Mouse (Mus musculus) cerebellum, adult 2 months (tissue): Measurements from ENCODE around the gene 2610507B11Rik. TPM values are rescaled to one million over a fixed set of nuclear protein-coding genes. Genes with fewer than 3 reads are reported as not detected.
"Not testable (repeated sequence)": the region's sequence is repeated elsewhere in the genome, so short reads cannot be mapped to it uniquely, and the experiment has no call there.

Experiments
- DNase-seq, 2 experiments: peaks; one replicate each; pipeline ENCODE4 v3.0.0; 2021
- H3K27ac ChIP-seq: fragments of 200-500 bp; 2 replicates; pipeline ENCODE4 v1.5.1; 2012; ENCODE audit warnings: low read length, control low read depth, inconsistent platforms; ENCODE audit not compliant: insufficient read depth
- H3K27me3 ChIP-seq: fragments of 200-500 bp; 2 replicates; pipeline ENCODE4 v1.6.1; 2012; ENCODE audit warnings: inconsistent platforms, mild to moderate bottlenecking, low read length, moderate library complexity; ENCODE audit not compliant: control insufficient read depth, insufficient read depth
- H3K4me1 ChIP-seq: fragments of 200-500 bp; 2 replicates; pipeline ENCODE4 v1.6.1; 2011; ENCODE audit warnings: low read length; ENCODE audit not compliant: control insufficient read depth, insufficient read depth
- H3K4me3 ChIP-seq: fragments of 200-500 bp; replicated peaks from 2 replicates; pipeline ENCODE3; 2011; ENCODE audit warnings: mild to moderate bottlenecking, low read depth, low read length, control low read depth; ENCODE audit not compliant: insufficient read depth
- CTCF ChIP-seq: fragments of 200-500 bp; IDR thresholded peaks from 2 replicates; pipeline ENCODE4 v1.5.1; 2011; ENCODE audit warnings: low read depth, mild to moderate bottlenecking, control low read depth, low read length, moderate library complexity, borderline replicate concordance; ENCODE audit not compliant: insufficient read depth
- POLR2A ChIP-seq: fragments of 200-500 bp; IDR thresholded peaks from 2 replicates; pipeline ENCODE4 v1.6.1; 2011; ENCODE audit warnings: low read length, control low read depth, borderline replicate concordance; ENCODE audit not compliant: insufficient read depth
- WGBS: fragments of 180-500 bp; shearing (Covaris S2); methylation state at CpG from one replicate; pipeline ENCODE4 v1.1.7; 2018; 5-methylcytosine and 5-hydroxymethylcytosine counted together
- polyA plus RNA-seq: library from polyadenylated mRNA; depleted of rRNA; stranded (reverse); fragments of >200 nt; gene quantifications from 2 replicates; pipeline ENCODE4 v1.2.3, GENCODE M21; 2012

The 2610507B11Rik gene
- polyA plus RNA-seq, 1 experiment, result 118 TPM

DNA sequence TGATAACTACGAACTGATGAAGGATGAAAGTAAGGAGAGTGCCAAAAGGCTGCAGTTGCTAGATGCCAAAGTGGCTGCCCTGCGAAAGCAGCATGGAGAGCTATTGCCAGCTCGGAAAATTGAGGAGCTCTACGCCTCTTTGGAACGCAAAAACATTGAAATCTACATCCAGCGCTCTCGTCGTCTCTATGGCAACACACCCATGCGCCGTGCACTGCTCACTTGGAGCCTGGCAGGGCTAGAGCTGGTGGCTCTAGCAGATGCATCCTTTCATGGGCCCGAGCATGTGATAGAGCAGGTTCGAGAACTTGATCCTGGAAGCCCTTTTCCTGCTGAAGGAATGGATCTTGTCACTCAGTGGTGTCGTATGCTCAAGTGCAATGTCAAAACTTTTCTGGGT is 10.4 kb downstream of the 2610507B11Rik start:
- Histone ChIP-seq H3K27me3 (no peaks in the 10 kb centered on the region), H3K27ac (no peak overlapping the region), H3K4me1 (no peaks in the 10 kb centered on the region), H3K4me3 (no peak overlapping the region)
- 62% methylated on average over 13 of the region's 13 CpGs for WGBS
- DNase-seq, result no peak
- TF ChIP-seq CTCF (no peak), POLR2A (no peak)

DNA sequence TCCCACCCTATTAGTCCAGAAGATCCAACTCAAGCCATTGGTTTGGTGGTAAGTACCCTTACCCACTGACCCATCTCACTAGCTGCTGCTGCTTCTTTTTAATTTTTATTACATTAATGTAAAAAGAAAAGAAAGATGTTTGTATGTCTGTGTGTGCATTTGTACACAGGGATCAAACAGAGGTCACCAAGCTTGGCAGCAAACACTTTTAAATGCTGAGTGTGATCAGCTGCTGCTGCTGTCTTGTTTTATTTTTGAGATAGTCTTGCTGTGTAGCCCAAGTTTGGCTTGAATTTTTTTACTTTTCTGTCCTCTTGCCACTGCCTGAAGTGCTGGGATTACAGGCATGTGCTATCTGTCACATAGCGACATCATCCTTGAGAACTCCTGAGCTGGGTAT is 14.0 kb downstream of the 2610507B11Rik start:
- Histone ChIP-seq H3K27me3 (no peaks in the 10 kb centered on the region), H3K4me1 (no peaks in the 10 kb centered on the region), H3K27ac (no peak overlapping the region), H3K4me3 (no peak overlapping the region)
- WGBS, result 100% methylated on average over 1 of the region's 1 CpGs
- TF ChIP-seq POLR2A (no peak), CTCF (no peak)
- DNase-seq, result no peak

DNA sequence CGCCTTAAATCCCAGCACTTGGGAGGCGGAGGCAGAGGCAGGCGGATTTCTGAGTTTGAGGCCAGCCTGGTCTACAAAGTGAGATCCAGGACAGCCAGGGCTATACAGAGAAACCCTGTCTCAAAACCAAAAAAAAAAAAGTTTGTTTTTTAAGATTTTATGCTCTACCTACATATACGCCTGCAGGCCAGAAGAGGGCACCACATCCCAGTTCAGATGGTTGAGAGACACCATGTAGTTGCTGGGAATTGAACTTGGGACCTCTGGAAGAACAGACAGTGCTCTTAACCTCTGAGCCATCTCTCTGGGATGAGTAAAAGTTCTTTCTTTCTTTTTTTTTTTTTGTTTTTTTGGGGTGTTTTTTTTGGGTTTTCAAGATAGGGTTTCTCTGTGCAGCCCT is 14.6 kb downstream of the 2610507B11Rik start:
- H3K27ac ChIP-seq, H3K4me1 ChIP-seq, H3K27me3 ChIP-seq, DNase-seq, H3K4me3 ChIP-seq: not testable (repeated sequence)
- TF ChIP-seq CTCF, result 0 out of 2 replicates have a peak, but pooled peaks have one; percentile 2
- 94% methylated on average over 4 of the region's 4 CpGs for WGBS

- 88% methylated on average over 7 of the region's 7 CpGs for WGBS
- TF ChIP-seq POLR2A (no peak), CTCF (no peak)
- Histone ChIP-seq H3K4me1 (no peaks in the 10 kb centered on the region), H3K27ac (no peak overlapping the region), H3K4me3 (no peak overlapping the region), H3K27me3 (no peaks in the 10 kb centered on the region)
- no peak for DNase-seq
Observed at GRCm38 (mm10) chr11:78278853-78279252, 17.3 kb downstream of the 2610507B11Rik start.

GRCm38 (mm10) chr11:78279586-78279985 is 18.0 kb downstream of the 2610507B11Rik start:
- WGBS, result 72% methylated on average over 4 of the region's 4 CpGs
- H3K27ac ChIP-seq, result no peak overlapping the region
- no peaks in the 10 kb centered on the region for H3K4me1 ChIP-seq
- no peaks in the 10 kb centered on the region for H3K27me3 ChIP-seq
- no peak overlapping the region for H3K4me3 ChIP-seq
- DNase-seq, result no peak
- TF ChIP-seq POLR2A, result no peak
- TF ChIP-seq CTCF, result no peak

- DNase-seq, result no peak
- H3K4me3 ChIP-seq, result no peak overlapping the region
- no peaks in the 10 kb centered on the region for H3K27me3 ChIP-seq
- H3K27ac ChIP-seq, result no peak overlapping the region
- TF ChIP-seq POLR2A (no peak), CTCF (no peak)
- WGBS, result 85% methylated on average over 7 of the region's 7 CpGs
- no peaks in the 10 kb centered on the region for H3K4me1 ChIP-seq
Observed at GRCm38 (mm10) chr11:78289146-78289763, 27.7 kb downstream of the 2610507B11Rik start.

DNA sequence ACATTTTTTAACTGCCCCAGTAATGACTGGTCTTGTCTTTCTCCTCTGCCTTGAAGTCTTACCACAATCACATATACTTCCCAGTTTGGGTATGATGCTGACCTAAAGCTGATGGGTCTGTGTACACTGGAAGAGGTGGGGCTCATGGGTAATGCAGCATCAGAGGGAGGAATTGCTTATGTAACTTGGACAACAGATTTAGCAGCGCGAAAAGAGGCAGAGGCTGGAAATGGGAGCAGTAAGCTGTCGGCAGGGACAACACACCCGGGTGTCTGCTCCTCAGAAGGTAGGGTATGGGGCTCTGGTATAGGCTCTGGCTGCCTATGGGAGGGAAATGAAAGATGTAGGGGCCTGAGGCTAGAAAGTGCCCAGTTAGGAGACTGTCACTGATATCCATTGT is 29.1 kb downstream of the 2610507B11Rik start, which contains the start of gene BC030499:
TSS of gene BC030499 (plus strand) at position 188 of the 400 bp plus-strand sequence.
- 87% methylated on average over 4 of the region's 4 CpGs for WGBS
- Histone ChIP-seq H3K27me3 (no peaks in the 10 kb centered on the region), H3K4me3 (no peak within 1 kb of the TSS), H3K27ac (no peak within 1 kb of the TSS), H3K4me1 (no peaks in the 10 kb centered on the region)
- no peak for DNase-seq
- TF ChIP-seq POLR2A (no peak), CTCF (no peak)

DNA sequence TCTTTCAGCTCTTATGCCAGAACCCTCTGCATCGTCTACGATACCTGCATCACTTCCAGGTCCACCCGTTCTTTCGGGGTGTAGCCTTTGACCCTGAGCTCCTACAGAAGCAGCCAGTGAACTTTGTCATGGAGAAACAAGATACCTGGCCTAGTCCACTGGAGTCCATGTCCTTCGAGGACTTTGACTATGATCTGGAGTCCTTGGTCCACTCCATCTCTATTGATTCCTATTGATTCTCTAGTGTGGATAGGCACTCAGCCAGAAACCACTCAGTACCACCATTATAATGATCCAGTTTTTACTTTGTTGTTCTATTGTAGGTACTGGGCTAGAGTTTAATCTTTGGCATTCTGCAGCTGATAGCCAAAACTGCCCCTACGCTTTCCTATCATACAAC is 33.0 kb downstream of the 2610507B11Rik start:
- WGBS, result 94% methylated on average over 6 of the region's 6 CpGs
- no peak for DNase-seq
- Histone ChIP-seq H3K4me3 (no peak overlapping the region), H3K27me3 (no peaks in the 10 kb centered on the region), H3K27ac (no peak overlapping the region), H3K4me1 (no peaks in the 10 kb centered on the region)
- TF ChIP-seq CTCF (no peak), POLR2A (no peak)
